Mouse (Mus musculus) MN1 (cell line): Measurements from ENCODE around the gene Celf2.
"Not testable (repeated sequence)": the region's sequence is repeated elsewhere in the genome, so short reads cannot be mapped to it uniquely, and the experiment has no call there.

ENCODE experiments used
- DNase-seq: peaks from one replicate; pipeline ENCODE4 v3.0.0-alpha.2; 2016; ENCODE audit warnings: low spot score

Celf2 gene

GRCm38 (mm10) chr2:7509463-7509862 lies at the start of gene Celf2:
Gene Celf2, minus strand, starts transcription at chr2:7509563.
- not testable (repeated sequence) for DNase-seq

- no peak for DNase-seq
These were observed 46.0 kb upstream of the Celf2 start for GRCm38 (mm10) chr2:7555144-7555892.

- no peak for DNase-seq
These were observed 45.2 kb upstream of the Celf2 start for GRCm38 (mm10) chr2:7554601-7555000.

- DNase-seq, result no peak
These were observed 43.5 kb upstream of the Celf2 start for GRCm38 (mm10) chr2:7552887-7553286.

- DNase-seq, result no peak
These were observed 39.5 kb upstream of the Celf2 start for GRCm38 (mm10) chr2:7548886-7549285.

- DNase-seq, result no peak
These were observed 25.3 kb upstream of the Celf2 start for GRCm38 (mm10) chr2:7534615-7535204.

GRCm38 (mm10) chr2:7534195-7534594 lies 24.8 kb upstream of the Celf2 start:
- no peak for DNase-seq

- no peak for DNase-seq
These were observed 22.0 kb upstream of the Celf2 start for GRCm38 (mm10) chr2:7531185-7531960.

GRCm38 (mm10) chr2:7530461-7531184 lies 21.3 kb upstream of the Celf2 start:
- DNase-seq, result no peak

- no peak for DNase-seq
These were observed 20.3 kb upstream of the Celf2 start for GRCm38 (mm10) chr2:7529637-7530036.

GRCm38 (mm10) chr2:7526696-7527095 lies 17.3 kb upstream of the Celf2 start:
- DNase-seq, result no peak

GRCm38 (mm10) chr2:7519473-7519872 lies 10.1 kb upstream of the Celf2 start:
- DNase-seq, result no peak

GRCm38 (mm10) chr2:7493420-7493819 lies 15.9 kb downstream of the Celf2 start:
- no peak for DNase-seq

GRCm38 (mm10) chr2:7484974-7485373 lies 24.4 kb downstream of the Celf2 start:
- no peak for DNase-seq

GRCm38 (mm10) chr2:7482062-7482461 lies 27.3 kb downstream of the Celf2 start:
- DNase-seq, result no peak

- no peak for DNase-seq
These were observed 48.9 kb downstream of the Celf2 start for GRCm38 (mm10) chr2:7460329-7461056.

- DNase-seq, result no peak
These were observed 70.6 kb downstream of the Celf2 start for GRCm38 (mm10) chr2:7438721-7439282.

- DNase-seq, result no peak
These were observed 82.9 kb downstream of the Celf2 start for GRCm38 (mm10) chr2:7426481-7426880.

GRCm38 (mm10) chr2:7400530-7400929 lies 108.8 kb downstream of the Celf2 start:
- no peak for DNase-seq

GRCm38 (mm10) chr2:7395935-7396334 lies 113.4 kb downstream of the Celf2 start:
- DNase-seq, result no peak

GRCm38 (mm10) chr2:7395473-7395872 lies 113.9 kb downstream of the Celf2 start:
- DNase-seq, result no peak
